ENCODE assay signal across 8 mouse cellular contexts in genomic region chr3:37586731-37587578, GRCm38 (mm10). TPM values are rescaled to one million over a fixed set of nuclear protein-coding genes. Genes with fewer than 3 reads are reported as not detected.
DNase-seq lines count a peak whose midpoint lies in the region; ATAC-seq and TF ChIP-seq lines count a peak whose summit lies in the region.

No protein-coding gene starts in this region.

- H3K9ac ChIP-seq in ES-E14 (ENCODE audit: insufficient read depth, low read depth, low read length, poor library complexity, severe bottlenecking): peak overlapping the region; percentile 26; the same call in 1 of the 2 replicates
- H3K9ac ChIP-seq in intestine, embryonic 14.5 days (ENCODE audit: low read length): 0 out of 2 replicates have a peak overlapping the region, but pooled peaks have one; percentile 20

- WGBS in forebrain, embryonic 10.5 days: 17% methylated on average over 16 of the region's 16 CpGs
- 33% methylated on average over 16 of the region's 16 CpGs for WGBS in intestine, embryonic 14.5 days
- WGBS in midbrain, embryonic 10.5 days: 23% methylated on average over 16 of the region's 16 CpGs

- ATAC-seq in intestine, embryonic 14.5 days (replicated peaks; ENCODE audit: low FRiP score, low TSS enrichment, low read depth): no peak

- no peaks in the 10 kb centered on the region for H3K36me3 ChIP-seq in ES-E14 (ENCODE audit: control insufficient read depth, insufficient read depth, low read length, poor library complexity, severe bottlenecking)
- H3K36me3 ChIP-seq in forebrain, embryonic 10.5 days (replicated peaks): no peaks in the 10 kb centered on the region; the same call in 1 of the 2 replicates
- H3K36me3 ChIP-seq in intestine, embryonic 14.5 days (ENCODE audit: control insufficient read depth, insufficient read depth, low read length): no peaks in the 10 kb centered on the region
- no peaks in the 10 kb centered on the region for H3K36me3 ChIP-seq in midbrain, embryonic 10.5 days

- in situ Hi-C loops in ES-E14 (cut with MboI; ENCODE audit: low sequenced_read_pairs in 2 of 2, unreplicated experiment in 2 of 2): no loop called here

- DNase-seq in ES-E14 (ENCODE audit: low read depth, low spot score): no peak
- DNase-seq in forebrain, embryonic 10.5 days (ENCODE audit: extremely low spot score, low spot score): peak; percentile 30
- peak; percentile 60 for DNase-seq in intestine, embryonic 14.5 days (ENCODE audit: low spot score)
- DNase-seq in midbrain, embryonic 10.5 days (ENCODE audit: low spot score): peak; percentile 40
- DNase-seq in gastrocnemius, adult 8-10 months (ENCODE audit: low spot score in 2 of 2): no peak
- no peak for DNase-seq in spleen, adult 18-20 months
- DNase-seq in thymus, postnatal 0 days (ENCODE audit: low spot score): no peak
- no peak for DNase-seq in adrenal gland, postnatal 10 days

- H3K4me1 ChIP-seq in ES-E14 (ENCODE audit: control insufficient read depth in 2 of 2, insufficient read depth in 2 of 2, low read length in 2 of 2, poor library complexity in 1 of 2): peaks cover 0 to 7% of the 10 kb centered on the region in 2 experiments; a peak in 1 of 4 replicates
- H3K4me1 ChIP-seq in forebrain, embryonic 10.5 days: peaks cover 42% of the 10 kb centered on the region
- H3K4me1 ChIP-seq in intestine, embryonic 14.5 days (replicated peaks; ENCODE audit: control insufficient read depth, insufficient read depth, low read length): peaks cover 14% of the 10 kb centered on the region
- peaks cover 28% of the 10 kb centered on the region for H3K4me1 ChIP-seq in midbrain, embryonic 10.5 days

- H3K4me2 ChIP-seq in intestine, embryonic 14.5 days (ENCODE audit: low read length): peak overlapping the region; percentile 39

- no peaks in the 10 kb centered on the region for H3K27me3 ChIP-seq in forebrain, embryonic 10.5 days (ENCODE audit: poor library complexity, severe bottlenecking)
- H3K27me3 ChIP-seq in intestine, embryonic 14.5 days (replicated peaks; ENCODE audit: control insufficient read depth, insufficient read depth, low read length): no peaks in the 10 kb centered on the region
- H3K27me3 ChIP-seq in midbrain, embryonic 10.5 days (ENCODE audit: low read depth, poor library complexity, severe bottlenecking): peaks cover 41% of the 10 kb centered on the region

- no peak overlapping the region for H3K27ac ChIP-seq in ES-E14 (ENCODE audit: insufficient read depth, low read depth, low read length, poor library complexity, severe bottlenecking)
- peak overlapping the region; percentile 88 for H3K27ac ChIP-seq in forebrain, embryonic 10.5 days
- peak overlapping the region; percentile 51 for H3K27ac ChIP-seq in intestine, embryonic 14.5 days (ENCODE audit: low read depth)
- H3K27ac ChIP-seq in midbrain, embryonic 10.5 days (replicated peaks): peak overlapping the region; percentile 83

- H3K4me3 ChIP-seq in ES-E14 (ENCODE audit: insufficient read depth in 1 of 2, low read depth in 1 of 2, low read length in 2 of 2, poor library complexity in 1 of 2, severe bottlenecking in 1 of 2): peak overlapping the region; percentile 37 to 44
- peak overlapping the region; percentile 36 for H3K4me3 ChIP-seq in forebrain, embryonic 10.5 days
- H3K4me3 ChIP-seq in intestine, embryonic 14.5 days (ENCODE audit: low read depth, low read length): no peak overlapping the region
- peak overlapping the region; percentile 43 for H3K4me3 ChIP-seq in midbrain, embryonic 10.5 days

- no peaks in the 10 kb centered on the region for H3K9me3 ChIP-seq in ES-E14 (ENCODE audit: control insufficient read depth, insufficient read depth, low read depth, low read length)
- no peaks in the 10 kb centered on the region for H3K9me3 ChIP-seq in forebrain, embryonic 10.5 days
- H3K9me3 ChIP-seq in intestine, embryonic 14.5 days (ENCODE audit: control insufficient read depth, low read length): no peaks in the 10 kb centered on the region
- no peaks in the 10 kb centered on the region for H3K9me3 ChIP-seq in midbrain, embryonic 10.5 days (replicated peaks)

TF ChIP-seq in ES-E14, 5 proteins besides CTCF, POLR2A, EP300 and RAD21:
- TF ChIP-seq MAFK (IDR thresholded peaks at IDR 0.05; ENCODE audit: insufficient read depth, low read depth, low read length) (no peak), HCFC1 (IDR thresholded peaks at IDR 0.05; ENCODE audit: borderline replicate concordance, insufficient read depth, low read length) (no peak), CHD2 (IDR thresholded peaks at IDR 0.05; ENCODE audit: low read depth, low read length) (no peak), ZNF384 (IDR thresholded peaks at IDR 0.05; ENCODE audit: low read depth, low read length) (no peak), ZC3H11A (IDR thresholded peaks at IDR 0.05; ENCODE audit: borderline replicate concordance, low read depth, low read length) (no peak)

RNA-seq across cellular contexts. Expression of gene Spry1, which starts 52.8 kb away (rescaled TPM):
- 7.1 and 9.8 TPM in 2 replicates for total RNA-seq in ES-E14 (2012; rRNA removed)
- polyA plus RNA-seq in forebrain, embryonic 10.5 days (2016; fragmentation: Nextera tagmentation; extraction: Ambion mirVana): 21.6 and 29.1 TPM in 2 replicates
- polyA plus RNA-seq in intestine, embryonic 14.5 days (2014; fragmentation: Nextera tagmentation; extraction: Ambion mirVana): 18.4 and 18.5 TPM in 2 replicates
- 18.2 and 19.6 TPM in 2 replicates for polyA plus RNA-seq in midbrain, embryonic 10.5 days (2016; fragmentation: Nextera tagmentation; extraction: Ambion mirVana)
- total RNA-seq in gastrocnemius, adult 8-10 months (2022): 10 to 100 TPM; 10.9 to 18.4 (median 12.4) TPM
- polyA plus RNA-seq in thymus, postnatal 0 days (2015; fragmentation: Nextera tagmentation; extraction: Ambion mirVana): 3.2 and 4.5 TPM in 2 replicates
- 10 to 100 TPM; 25.1 to 30.2 TPM for total RNA-seq in adrenal gland, postnatal 10 days (2021)

Comparison
In these comparisons a context has a peak if more than half of its experiments do, and no peak if none do; other contexts are left out.
1. DNase-seq: peak in forebrain, embryonic 10.5 days (single experiment), intestine, embryonic 14.5 days (single experiment) and midbrain, embryonic 10.5 days (single experiment); none in ES-E14 (single experiment), gastrocnemius, adult 8-10 months (0 of 2), spleen, adult 18-20 months (0 of 2), thymus, postnatal 0 days (single experiment) and adrenal gland, postnatal 10 days (single experiment).